Mouse (Mus musculus): Measurements from ENCODE around the gene Cblb. TPM values are rescaled to one million over a fixed set of nuclear protein-coding genes. Genes with fewer than 3 reads are reported as not detected.

Cblb gene
- polyA plus RNA-seq, 1 experiment from 2014 or later: 1.8 TPM

GRCm38 (mm10) chr16:52093325-52094253, 62.6 kb downstream of the Cblb start:
- ATAC-seq (ENCODE audit: insufficient read depth): no peak
- no peaks in the 10 kb centered on the region for H3K36me3 ChIP-seq (replicated peaks)
- no peak overlapping the region for H3K9ac ChIP-seq
- WGBS (ENCODE audit: insufficient replicate concordance): 60% methylated on average over 9 of the region's 9 CpGs
- no peak overlapping the region for H3K27ac ChIP-seq (replicated peaks)
- H3K27me3 ChIP-seq: no peaks in the 10 kb centered on the region
- H3K4me1 ChIP-seq (replicated peaks): peaks cover 14% of the 10 kb centered on the region
- H3K9me3 ChIP-seq (replicated peaks): no peaks in the 10 kb centered on the region
- no peak overlapping the region for H3K4me2 ChIP-seq
- no peak overlapping the region for H3K4me3 ChIP-seq (replicated peaks)

- no peak for ATAC-seq (ENCODE audit: insufficient read depth)
- 71% methylated on average over 10 of the region's 10 CpGs for WGBS (ENCODE audit: insufficient replicate concordance)
- H3K9me3 ChIP-seq (replicated peaks): no peaks in the 10 kb centered on the region
- peaks cover 12% of the 10 kb centered on the region for H3K4me1 ChIP-seq (replicated peaks)
- H3K36me3 ChIP-seq (replicated peaks): no peaks in the 10 kb centered on the region
- no peak overlapping the region for H3K4me3 ChIP-seq (replicated peaks)
- H3K9ac ChIP-seq: no peak overlapping the region
- H3K27ac ChIP-seq (replicated peaks): no peak overlapping the region
- no peaks in the 10 kb centered on the region for H3K27me3 ChIP-seq
- no peak overlapping the region for H3K4me2 ChIP-seq
These were observed 63.9 kb downstream of the Cblb start for GRCm38 (mm10) chr16:52094735-52095459.

DNA sequence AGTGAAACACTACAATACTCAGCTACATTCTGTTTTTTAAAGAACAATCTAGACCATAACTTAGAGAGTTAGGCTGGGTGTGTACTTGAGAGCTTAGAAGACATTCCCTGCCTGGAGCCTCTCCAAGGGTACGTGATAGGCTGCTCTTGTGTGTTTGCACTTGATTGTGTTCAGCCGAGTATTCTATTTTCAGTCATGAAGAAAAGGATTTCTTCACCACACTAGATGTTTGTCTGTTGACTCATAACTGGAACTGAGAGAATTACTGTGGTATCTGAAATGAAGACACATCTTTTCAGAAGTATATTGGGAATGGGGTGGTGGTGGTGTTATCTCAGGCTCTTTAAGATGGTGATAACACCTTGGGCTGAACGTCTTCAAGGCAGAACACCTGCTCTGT, 64.6 kb downstream of the Cblb start:
- H3K4me2 ChIP-seq: no peak overlapping the region
- H3K36me3 ChIP-seq (replicated peaks): no peaks in the 10 kb centered on the region
- peaks cover 12% of the 10 kb centered on the region; the same call in 1 of the 2 replicates for H3K4me1 ChIP-seq (replicated peaks)
- no peak overlapping the region for H3K27ac ChIP-seq (replicated peaks)
- H3K9me3 ChIP-seq (replicated peaks): no peaks in the 10 kb centered on the region
- no peak overlapping the region for H3K4me3 ChIP-seq (replicated peaks)
- no peak for ATAC-seq (ENCODE audit: insufficient read depth)
- H3K9ac ChIP-seq: no peak overlapping the region
- no peaks in the 10 kb centered on the region for H3K27me3 ChIP-seq
- WGBS (ENCODE audit: insufficient replicate concordance): 45% methylated on average over 3 of the region's 3 CpGs

- no peak for ATAC-seq (ENCODE audit: insufficient read depth)
- H3K36me3 ChIP-seq (replicated peaks): no peaks in the 10 kb centered on the region
- WGBS (ENCODE audit: insufficient replicate concordance): 67% methylated on average over 6 of the region's 6 CpGs
These were observed 69.4 kb downstream of the Cblb start for GRCm38 (mm10) chr16:52100466-52100865.

GRCm38 (mm10) chr16:52104608-52105007, 73.6 kb downstream of the Cblb start:
- H3K9ac ChIP-seq: no peak overlapping the region
- WGBS (ENCODE audit: insufficient replicate concordance): 84% methylated on average over 9 of the region's 9 CpGs
- H3K4me2 ChIP-seq: no peak overlapping the region
- H3K27ac ChIP-seq (replicated peaks): no peak overlapping the region
- no peaks in the 10 kb centered on the region for H3K36me3 ChIP-seq (replicated peaks)
- no peak for ATAC-seq (ENCODE audit: insufficient read depth)
- no peak overlapping the region for H3K4me3 ChIP-seq (replicated peaks)
- no peaks in the 10 kb centered on the region for H3K4me1 ChIP-seq (replicated peaks)
- no peaks in the 10 kb centered on the region for H3K9me3 ChIP-seq (replicated peaks)
- no peaks in the 10 kb centered on the region for H3K27me3 ChIP-seq

More at GRCm38 (mm10) chr16:52100466-52100865, 69.4 kb downstream of the Cblb start:
- Histone ChIP-seq H3K4me1 (replicated peaks) (0 out of 2 replicates have a peak, but pooled peaks cover 4% of the 10 kb centered on the region), H3K9ac (no peak overlapping the region), H3K27me3 (no peaks in the 10 kb centered on the region), H3K27ac (replicated peaks) (no peak overlapping the region), H3K9me3 (replicated peaks) (no peaks in the 10 kb centered on the region), H3K4me3 (replicated peaks) (no peak overlapping the region), H3K4me2 (no peak overlapping the region)

- H3K9ac ChIP-seq: no peak overlapping the region
- H3K27ac ChIP-seq (replicated peaks): no peak overlapping the region
- no peak for ATAC-seq (ENCODE audit: insufficient read depth)
- H3K4me2 ChIP-seq: no peak overlapping the region
- no peak overlapping the region for H3K4me3 ChIP-seq (replicated peaks)
- whole genome bisulfite sequencing (ENCODE audit: insufficient replicate concordance): 66% methylated on average over 5 of the region's 5 CpGs
- no peaks in the 10 kb centered on the region for H3K27me3 ChIP-seq
- H3K4me1 ChIP-seq (replicated peaks): no peaks in the 10 kb centered on the region
- H3K9me3 ChIP-seq (replicated peaks): no peaks in the 10 kb centered on the region
- H3K36me3 ChIP-seq (replicated peaks): peaks cover 2% of the 10 kb centered on the region; the same call in 1 of the 2 replicates
These were observed 76.8 kb downstream of the Cblb start for GRCm38 (mm10) chr16:52107836-52108235.

DNA sequence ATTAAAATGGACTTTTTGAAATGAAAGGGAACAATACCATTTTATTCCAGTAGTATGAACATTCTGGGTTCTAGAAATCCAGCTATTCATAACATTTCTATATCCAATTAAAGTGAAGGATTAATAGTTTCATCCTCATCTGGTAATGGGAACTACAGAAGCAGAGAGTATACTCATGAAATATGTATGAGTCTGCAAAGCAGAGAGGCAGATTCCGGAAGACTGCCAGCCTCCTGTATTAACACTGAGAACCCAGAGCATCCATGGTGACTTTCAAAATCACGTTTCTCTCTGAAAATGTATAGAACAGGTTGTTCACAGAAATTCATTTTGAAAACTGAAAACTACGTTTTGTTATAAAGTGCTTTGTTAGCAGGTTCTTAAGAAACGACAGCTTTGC, 83.4 kb downstream of the Cblb start:
- H3K9me3 ChIP-seq (replicated peaks): no peaks in the 10 kb centered on the region
- no peak for ATAC-seq (ENCODE audit: insufficient read depth)
- WGBS (ENCODE audit: insufficient replicate concordance): 73% methylated on average over 4 of the region's 4 CpGs

DNA sequence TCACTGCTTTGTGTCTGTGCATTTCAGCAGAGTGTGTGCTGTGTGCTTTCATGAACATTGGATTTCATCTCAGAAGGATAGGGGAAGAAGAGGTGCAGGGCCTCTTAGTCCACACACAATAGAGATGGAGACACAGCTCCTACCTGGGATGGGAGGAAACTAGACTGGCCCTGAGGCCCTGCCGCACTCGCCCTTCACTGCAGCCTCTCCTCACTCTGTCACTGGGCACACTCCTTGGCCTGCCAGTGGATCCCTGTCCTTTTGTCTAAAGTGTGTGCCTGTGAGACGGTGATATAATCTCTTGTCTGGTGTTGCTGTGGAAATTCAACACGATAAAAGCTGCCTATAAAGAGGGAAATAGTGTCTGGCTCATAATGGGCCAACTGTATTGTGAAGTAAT, 88.0 kb downstream of the Cblb start:
- Histone ChIP-seq H3K4me3 (replicated peaks) (no peak overlapping the region), H3K4me2 (no peak overlapping the region), H3K27me3 (no peaks in the 10 kb centered on the region), H3K36me3 (replicated peaks) (no peaks in the 10 kb centered on the region), H3K4me1 (replicated peaks) (0 out of 2 replicates have a peak, but pooled peaks cover 4% of the 10 kb centered on the region), H3K9me3 (replicated peaks) (no peaks in the 10 kb centered on the region), H3K9ac (no peak overlapping the region), H3K27ac (replicated peaks) (no peak overlapping the region)
- WGBS (ENCODE audit: insufficient replicate concordance): 72% methylated on average over 4 of the region's 4 CpGs
- ATAC-seq (ENCODE audit: insufficient read depth): no peak

More for the DNA sequence above, 83.4 kb downstream of the Cblb start:
- no peak overlapping the region for H3K4me2 ChIP-seq
- no peaks in the 10 kb centered on the region for H3K4me1 ChIP-seq (replicated peaks)
- no peak overlapping the region for H3K4me3 ChIP-seq (replicated peaks)
- no peak overlapping the region for H3K9ac ChIP-seq
- H3K27me3 ChIP-seq: no peaks in the 10 kb centered on the region
- H3K36me3 ChIP-seq (replicated peaks): peaks cover 4% of the 10 kb centered on the region; the same call in 1 of the 2 replicates
- no peak overlapping the region for H3K27ac ChIP-seq (replicated peaks)

DNA sequence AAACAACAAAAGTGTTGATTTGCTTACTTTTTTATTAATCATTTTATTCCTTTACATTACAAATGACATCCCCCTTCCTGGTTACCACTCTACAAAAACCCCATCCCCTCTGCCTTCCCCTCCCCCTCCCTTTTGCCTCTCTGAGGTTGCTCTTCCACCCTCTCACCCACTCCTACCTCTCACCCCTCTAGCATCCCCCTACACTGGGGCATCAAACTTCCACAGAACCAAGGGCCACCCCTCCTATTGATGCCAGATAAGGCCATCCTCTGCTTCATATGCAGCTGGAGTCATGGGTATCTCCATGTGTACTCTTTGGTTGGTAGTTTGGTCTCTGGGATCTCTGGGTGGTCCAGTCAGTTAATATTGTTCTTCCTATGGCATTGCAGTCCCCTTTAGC, 93.9 kb downstream of the Cblb start:
- no peaks in the 10 kb centered on the region for H3K27me3 ChIP-seq
- H3K4me1 ChIP-seq (replicated peaks): 0 out of 2 replicates have a peak, but pooled peaks cover 4% of the 10 kb centered on the region
- H3K9me3 ChIP-seq (replicated peaks): no peaks in the 10 kb centered on the region
- no peaks in the 10 kb centered on the region for H3K36me3 ChIP-seq (replicated peaks)
- H3K4me2 ChIP-seq: no peak overlapping the region
- no peak for ATAC-seq (ENCODE audit: insufficient read depth)
- no peak overlapping the region for H3K27ac ChIP-seq (replicated peaks)
- no peak overlapping the region for H3K9ac ChIP-seq
- H3K4me3 ChIP-seq (replicated peaks): no peak overlapping the region

DNA sequence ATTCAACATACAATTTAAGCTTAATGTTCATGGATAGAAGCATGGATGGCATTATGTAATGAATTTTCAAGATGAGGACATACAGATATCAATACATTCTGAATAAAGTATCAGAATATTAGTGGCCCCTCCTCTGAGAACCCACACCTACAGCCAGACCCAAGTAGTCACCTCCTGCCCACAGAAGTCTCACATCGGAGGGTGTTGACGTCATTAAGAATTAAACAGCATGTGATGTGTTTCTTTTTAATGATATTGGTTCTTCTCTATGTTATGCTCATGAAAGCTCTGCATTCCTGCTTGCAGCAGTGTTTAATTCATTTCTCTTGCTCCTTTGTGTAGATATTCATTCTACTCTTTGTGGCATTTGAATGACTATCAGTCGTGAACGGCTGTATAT, 94.9 kb downstream of the Cblb start:
- no peak overlapping the region for H3K9ac ChIP-seq
- H3K4me3 ChIP-seq (replicated peaks): no peak overlapping the region
- 68% methylated on average over 4 of the region's 4 CpGs for WGBS (ENCODE audit: insufficient replicate concordance)
- no peaks in the 10 kb centered on the region for H3K9me3 ChIP-seq (replicated peaks)
- H3K36me3 ChIP-seq (replicated peaks): no peaks in the 10 kb centered on the region
- H3K27ac ChIP-seq (replicated peaks): no peak overlapping the region
- no peak overlapping the region for H3K4me2 ChIP-seq
- 0 out of 2 replicates have a peak, but pooled peaks cover under 1% of the 10 kb centered on the region for H3K4me1 ChIP-seq (replicated peaks)
- no peaks in the 10 kb centered on the region for H3K27me3 ChIP-seq
- ATAC-seq (ENCODE audit: insufficient read depth): no peak

DNA sequence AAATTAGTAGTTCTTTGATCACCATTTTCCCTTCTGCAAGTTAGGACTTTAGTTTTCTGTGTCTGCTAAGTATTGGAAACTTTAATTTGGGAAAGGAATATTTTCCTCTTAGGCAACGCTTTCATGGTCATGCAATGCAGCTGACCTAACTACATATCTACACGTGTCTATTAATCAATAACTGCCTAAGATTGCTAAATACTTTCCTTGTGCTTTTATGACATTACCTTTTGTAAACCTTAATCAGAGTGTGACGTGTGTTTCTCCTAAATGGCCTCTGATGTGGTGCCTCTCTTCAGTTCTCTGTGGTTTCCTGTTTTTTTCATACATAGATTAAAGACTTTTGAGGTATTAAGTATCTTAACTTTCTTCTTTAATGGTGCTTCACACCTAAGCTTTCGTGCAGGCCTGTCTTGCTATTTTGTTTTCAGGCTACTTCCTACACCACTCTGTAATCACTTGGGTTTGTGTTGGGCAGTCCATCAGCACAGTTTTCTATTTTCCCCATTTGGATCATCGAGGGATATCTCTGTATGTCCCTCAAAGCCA, 98.4 kb downstream of the Cblb start:
- no peak for ATAC-seq (ENCODE audit: insufficient read depth)
- Histone ChIP-seq H3K4me2 (no peak overlapping the region), H3K4me3 (replicated peaks) (no peak overlapping the region), H3K4me1 (replicated peaks) (no peaks in the 10 kb centered on the region), H3K27me3 (no peaks in the 10 kb centered on the region), H3K27ac (replicated peaks) (no peak overlapping the region), H3K9ac (no peak overlapping the region), H3K36me3 (replicated peaks) (no peaks in the 10 kb centered on the region), H3K9me3 (replicated peaks) (no peaks in the 10 kb centered on the region)
- WGBS (ENCODE audit: insufficient replicate concordance): 57% methylated on average over 5 of the region's 5 CpGs
